Mouse (Mus musculus): ENCODE data around the gene Tcea3.

Tcea3 gene

GRCm38 (mm10) chr4:136268912-136269311 is 21.4 kb downstream of the Tcea3 start:
- Histone ChIP-seq H3K9me3 (ENCODE audit: low read length) (peaks cover 21% of the 10 kb centered on the region), H3K4me3 (replicated peaks; ENCODE audit: low read length) (no peak overlapping the region), H3K4me1 (replicated peaks; ENCODE audit: low read depth, low read length) (peaks cover 32% of the 10 kb centered on the region), H3K27me3 (ENCODE audit: insufficient read depth, low read length) (no peaks in the 10 kb centered on the region), H3K36me3 (ENCODE audit: insufficient read depth, low read length) (peaks cover 87% of the 10 kb centered on the region)
- TF ChIP-seq POU5F1 (IDR thresholded peaks at IDR 0.05; ENCODE audit: borderline replicate concordance, low read length) (no peak), NANOG (IDR thresholded peaks at IDR 0.05; ENCODE audit: borderline replicate concordance, low read length) (no peak), CTCF (conservative IDR thresholded peaks at IDR 0.05; ENCODE audit: low read length) (no peak)

- Histone ChIP-seq H3K4me3 (replicated peaks; ENCODE audit: low read length) (no peak overlapping the region), H3K27me3 (ENCODE audit: insufficient read depth, low read length) (no peaks in the 10 kb centered on the region), H3K36me3 (ENCODE audit: insufficient read depth, low read length) (peaks cover 93% of the 10 kb centered on the region), H3K9me3 (ENCODE audit: low read length) (peaks cover 22% of the 10 kb centered on the region), H3K4me1 (replicated peaks; ENCODE audit: low read depth, low read length) (peaks cover 27% of the 10 kb centered on the region)
- no peak for TF ChIP-seq POU5F1 (IDR thresholded peaks at IDR 0.05; ENCODE audit: borderline replicate concordance, low read length)
- TF ChIP-seq NANOG (IDR thresholded peaks at IDR 0.05; ENCODE audit: borderline replicate concordance, low read length): no peak
- no peak for TF ChIP-seq CTCF (conservative IDR thresholded peaks at IDR 0.05; ENCODE audit: low read length)
Observed at GRCm38 (mm10) chr4:136270648-136271047, 23.1 kb downstream of the Tcea3 start.

GRCm38 (mm10) chr4:136281097-136281496 is 33.6 kb downstream of the Tcea3 start:
- Histone ChIP-seq H3K36me3 (ENCODE audit: insufficient read depth, low read length) (peaks cover 34% of the 10 kb centered on the region), H3K4me3 (replicated peaks; ENCODE audit: low read length) (no peak overlapping the region), H3K9me3 (ENCODE audit: low read length) (no peaks in the 10 kb centered on the region), H3K27me3 (ENCODE audit: insufficient read depth, low read length) (no peaks in the 10 kb centered on the region), H3K4me1 (replicated peaks; ENCODE audit: low read depth, low read length) (peaks cover 45% of the 10 kb centered on the region)
- TF ChIP-seq POU5F1 (IDR thresholded peaks at IDR 0.05; ENCODE audit: borderline replicate concordance, low read length): no peak
- no peak for TF ChIP-seq NANOG (IDR thresholded peaks at IDR 0.05; ENCODE audit: borderline replicate concordance, low read length)
- TF ChIP-seq CTCF (conservative IDR thresholded peaks at IDR 0.05; ENCODE audit: low read length): no peak

- Histone ChIP-seq H3K4me3 (replicated peaks; ENCODE audit: low read length) (no peak overlapping the region), H3K27me3 (ENCODE audit: insufficient read depth, low read length) (no peaks in the 10 kb centered on the region), H3K9me3 (ENCODE audit: low read length) (no peaks in the 10 kb centered on the region), H3K4me1 (replicated peaks; ENCODE audit: low read depth, low read length) (peaks cover 46% of the 10 kb centered on the region), H3K36me3 (ENCODE audit: insufficient read depth, low read length) (peaks cover 29% of the 10 kb centered on the region)
- TF ChIP-seq POU5F1 (IDR thresholded peaks at IDR 0.05; ENCODE audit: borderline replicate concordance, low read length) (no peak), CTCF (conservative IDR thresholded peaks at IDR 0.05; ENCODE audit: low read length) (no peak), NANOG (IDR thresholded peaks at IDR 0.05; ENCODE audit: borderline replicate concordance, low read length) (no peak)
Observed at GRCm38 (mm10) chr4:136281611-136282010, 34.1 kb downstream of the Tcea3 start.

- Histone ChIP-seq H3K4me3 (replicated peaks; ENCODE audit: low read length) (no peak overlapping the region), H3K9me3 (ENCODE audit: low read length) (no peaks in the 10 kb centered on the region), H3K4me1 (replicated peaks; ENCODE audit: low read depth, low read length) (peaks cover 47% of the 10 kb centered on the region), H3K36me3 (ENCODE audit: insufficient read depth, low read length) (peaks cover 24% of the 10 kb centered on the region), H3K27me3 (ENCODE audit: insufficient read depth, low read length) (no peaks in the 10 kb centered on the region)
- TF ChIP-seq CTCF (conservative IDR thresholded peaks at IDR 0.05; ENCODE audit: low read length): no peak
- no peak for TF ChIP-seq POU5F1 (IDR thresholded peaks at IDR 0.05; ENCODE audit: borderline replicate concordance, low read length)
- no peak for TF ChIP-seq NANOG (IDR thresholded peaks at IDR 0.05; ENCODE audit: borderline replicate concordance, low read length)
Observed at GRCm38 (mm10) chr4:136282621-136283480, 35.3 kb downstream of the Tcea3 start.

- H3K9me3 ChIP-seq (ENCODE audit: low read length): no peaks in the 10 kb centered on the region; the same call in 1 of the 2 replicates
- H3K36me3 ChIP-seq (ENCODE audit: insufficient read depth, low read length): peaks cover 29% of the 10 kb centered on the region
- H3K27me3 ChIP-seq (ENCODE audit: insufficient read depth, low read length): peaks cover 1% of the 10 kb centered on the region
- H3K4me1 ChIP-seq (replicated peaks; ENCODE audit: low read depth, low read length): peaks cover 47% of the 10 kb centered on the region
- TF ChIP-seq NANOG (IDR thresholded peaks at IDR 0.05; ENCODE audit: borderline replicate concordance, low read length): no peak
- TF ChIP-seq POU5F1 (IDR thresholded peaks at IDR 0.05; ENCODE audit: borderline replicate concordance, low read length): no peak
- no peak for TF ChIP-seq CTCF (conservative IDR thresholded peaks at IDR 0.05; ENCODE audit: low read length)
- no peak overlapping the region for H3K4me3 ChIP-seq (replicated peaks; ENCODE audit: low read length)
Observed at GRCm38 (mm10) chr4:136283783-136284182, 36.3 kb downstream of the Tcea3 start.

- no peak for TF ChIP-seq POU5F1 (IDR thresholded peaks at IDR 0.05; ENCODE audit: borderline replicate concordance, low read length)
- no peak for TF ChIP-seq CTCF (conservative IDR thresholded peaks at IDR 0.05; ENCODE audit: low read length)
- no peak for TF ChIP-seq NANOG (IDR thresholded peaks at IDR 0.05; ENCODE audit: borderline replicate concordance, low read length)
Observed at GRCm38 (mm10) chr4:136284455-136284854, 36.9 kb downstream of the Tcea3 start, which contains the start of gene Zfp46. Gene Zfp46 (plus strand): TSS chr4:136284683.

GRCm38 (mm10) chr4:136284891-136285290 is 37.4 kb downstream of the Tcea3 start:
- no peak for TF ChIP-seq NANOG (IDR thresholded peaks at IDR 0.05; ENCODE audit: borderline replicate concordance, low read length)
- TF ChIP-seq CTCF (conservative IDR thresholded peaks at IDR 0.05; ENCODE audit: low read length): no peak
- no peak for TF ChIP-seq POU5F1 (IDR thresholded peaks at IDR 0.05; ENCODE audit: borderline replicate concordance, low read length)
- no peaks in the 10 kb centered on the region; the same call in 1 of the 2 replicates for H3K9me3 ChIP-seq (ENCODE audit: low read length)
- peaks cover 12% of the 10 kb centered on the region for H3K27me3 ChIP-seq (ENCODE audit: insufficient read depth, low read length)
- peak overlapping the region; percentile 86; the same call in 1 of the 2 replicates for H3K4me3 ChIP-seq (replicated peaks; ENCODE audit: low read length)
- H3K4me1 ChIP-seq (replicated peaks; ENCODE audit: low read depth, low read length): peaks cover 56% of the 10 kb centered on the region
- peaks cover 26% of the 10 kb centered on the region for H3K36me3 ChIP-seq (ENCODE audit: insufficient read depth, low read length)

More at GRCm38 (mm10) chr4:136284455-136284854, 36.9 kb downstream of the Tcea3 start, which contains the start of gene Zfp46:
- Histone ChIP-seq H3K9me3 (ENCODE audit: low read length) (no peaks in the 10 kb centered on the region; the same call in 1 of the 2 replicates), H3K36me3 (ENCODE audit: insufficient read depth, low read length) (peaks cover 24% of the 10 kb centered on the region), H3K4me1 (replicated peaks; ENCODE audit: low read depth, low read length) (peaks cover 51% of the 10 kb centered on the region), H3K27me3 (ENCODE audit: insufficient read depth, low read length) (peaks cover 8% of the 10 kb centered on the region), H3K4me3 (replicated peaks; ENCODE audit: low read length) (peak within 1 kb of the TSS; percentile 86)
